ENCODE assay signal across 12 mouse cellular contexts in genomic region chr14:8867641-8868040, GRCm38 (mm10).
A peak's percentile ranks its signal among the peaks of the same experiment; 100 is the strongest.
DNase-seq lines count a peak whose midpoint lies in the region; ATAC-seq and TF ChIP-seq lines count a peak whose summit lies in the region.
"Had no signal": no experiment of that assay in that cellular context is flagged by ENCODE, and none has a peak within 500 bp of the region (broad histone marks: within the 10 kb centered on the region; RNA-seq: fewer than 3 reads in every experiment).

No protein-coding gene starts in this region.

- no peaks in the 10 kb centered on the region for H3K4me1 ChIP-seq in midbrain, postnatal 0 days (ENCODE audit: insufficient read depth, low read length)
- H3K4me1 ChIP-seq in midbrain, embryonic 10.5 days, result no peaks in the 10 kb centered on the region
- H3K4me1 ChIP-seq in liver, postnatal 0 days (ENCODE audit: insufficient read depth), result no peaks in the 10 kb centered on the region
- H3K4me1 ChIP-seq: embryonic facial prominence, embryonic 10.5 days; intestine, embryonic 15.5 days; limb, embryonic 10.5 days had no signal

- 93% methylated on average over 5 of the region's 5 CpGs for WGBS in midbrain, postnatal 0 days
- 93% methylated on average over 5 of the region's 5 CpGs for WGBS in midbrain, embryonic 10.5 days
- WGBS in liver, postnatal 0 days (ENCODE audit: insufficient replicate concordance), result 84% methylated on average over 5 of the region's 5 CpGs

- H3K27me3 ChIP-seq in midbrain, postnatal 0 days (ENCODE audit: insufficient read depth, low read length), result no peaks in the 10 kb centered on the region
- no peaks in the 10 kb centered on the region for H3K27me3 ChIP-seq in midbrain, embryonic 10.5 days (ENCODE audit: low read depth, poor library complexity, severe bottlenecking)
- H3K27me3 ChIP-seq in liver, postnatal 0 days (ENCODE audit: insufficient read depth, low read length), result no peaks in the 10 kb centered on the region
- H3K27me3 ChIP-seq: intestine, embryonic 15.5 days had no signal

- H3K9ac ChIP-seq in midbrain, postnatal 0 days (replicated peaks; ENCODE audit: low read length, poor library complexity, severe bottlenecking), result no peak overlapping the region
- no peak overlapping the region for H3K9ac ChIP-seq in liver, postnatal 0 days (replicated peaks)
- H3K9ac ChIP-seq: intestine, embryonic 15.5 days had no signal

- no peak for ATAC-seq in midbrain, postnatal 0 days (ENCODE audit: low FRiP score)
- ATAC-seq in liver, postnatal 0 days, result no peak
- ATAC-seq: intestine, embryonic 15.5 days had no signal

- no peaks in the 10 kb centered on the region for H3K36me3 ChIP-seq in midbrain, postnatal 0 days (ENCODE audit: insufficient read depth, low read length)
- no peaks in the 10 kb centered on the region for H3K36me3 ChIP-seq in midbrain, embryonic 10.5 days
- no peaks in the 10 kb centered on the region for H3K36me3 ChIP-seq in liver, postnatal 0 days (replicated peaks; ENCODE audit: insufficient read depth, low read length)
- H3K36me3 ChIP-seq: embryonic facial prominence, embryonic 10.5 days; intestine, embryonic 15.5 days; limb, embryonic 10.5 days had no signal

- peak; percentile 5 for DNase-seq in midbrain, postnatal 0 days (ENCODE audit: low spot score)
- DNase-seq in midbrain, embryonic 10.5 days (ENCODE audit: low spot score), result no peak
- DNase-seq in layer of hippocampus, adult 11-12 months (ENCODE audit: low spot score), result peak; percentile 71
- DNase-seq in left cerebral cortex, adult 8-10 months (ENCODE audit: low spot score in 2 of 2), result peak; percentile 5 to 82
- peak; percentile 92 for DNase-seq in telencephalon, adult 2 months (ENCODE audit: low read depth, low spot score)
- no peak for DNase-seq in thymus, postnatal 10 days (ENCODE audit: low spot score in 2 of 2)
- no peak for DNase-seq in liver, postnatal 0 days
- DNase-seq in spleen, postnatal 4 days (ENCODE audit: low spot score in 2 of 2), result no peak
- DNase-seq: gastrocnemius, postnatal 14 days had no signal

- no peaks in the 10 kb centered on the region for H3K9me3 ChIP-seq in midbrain, postnatal 0 days (ENCODE audit: low read length)
- no peaks in the 10 kb centered on the region for H3K9me3 ChIP-seq in midbrain, embryonic 10.5 days (replicated peaks)
- H3K9me3 ChIP-seq in liver, postnatal 0 days (ENCODE audit: low read length), result no peaks in the 10 kb centered on the region
- H3K9me3 ChIP-seq: embryonic facial prominence, embryonic 10.5 days; intestine, embryonic 15.5 days; limb, embryonic 10.5 days had no signal

- H3K4me3 ChIP-seq in midbrain, postnatal 0 days (ENCODE audit: low read depth, low read length), result no peak overlapping the region
- no peak overlapping the region for H3K4me3 ChIP-seq in midbrain, embryonic 10.5 days
- no peak overlapping the region for H3K4me3 ChIP-seq in liver, postnatal 0 days (ENCODE audit: low read depth, low read length)
- H3K4me3 ChIP-seq: embryonic facial prominence, embryonic 10.5 days; intestine, embryonic 15.5 days; limb, embryonic 10.5 days had no signal

- H3K4me2 ChIP-seq in midbrain, postnatal 0 days (ENCODE audit: low read depth, low read length, poor library complexity, severe bottlenecking), result no peak overlapping the region
- no peak overlapping the region for H3K4me2 ChIP-seq in liver, postnatal 0 days (ENCODE audit: low read depth, low read length)
- H3K4me2 ChIP-seq: intestine, embryonic 15.5 days had no signal

- no peak overlapping the region for H3K27ac ChIP-seq in midbrain, postnatal 0 days (ENCODE audit: low read depth, low read length)
- H3K27ac ChIP-seq in midbrain, embryonic 10.5 days (replicated peaks), result no peak overlapping the region
- no peak overlapping the region for H3K27ac ChIP-seq in liver, postnatal 0 days (ENCODE audit: low read depth)
- H3K27ac ChIP-seq: embryonic facial prominence, embryonic 10.5 days; intestine, embryonic 15.5 days; limb, embryonic 10.5 days had no signal

- TF ChIP-seq CTCF in midbrain, postnatal 0 days (IDR thresholded peaks at IDR 0.05), result no peak
- TF ChIP-seq CTCF in liver, postnatal 0 days (IDR thresholded peaks at IDR 0.05; ENCODE audit: low read depth), result no peak

- TF ChIP-seq EP300 in liver, postnatal 0 days (IDR thresholded peaks at IDR 0.05; ENCODE audit: low read depth), result no peak

Comparison
In these comparisons a context has a peak if more than half of its experiments do, and no peak if none do; other contexts are left out.
1. DNase-seq: peak in midbrain, postnatal 0 days (single experiment), layer of hippocampus, adult 11-12 months (single experiment), left cerebral cortex, adult 8-10 months (2 of 2) and telencephalon, adult 2 months (single experiment); none in midbrain, embryonic 10.5 days (single experiment), thymus, postnatal 10 days (0 of 2), liver, postnatal 0 days (single experiment) and spleen, postnatal 4 days (0 of 2).